Mouse (Mus musculus) left cerebral cortex, adult 18-20 months (tissue): ENCODE measurements around the gene Tmem50a. TPM values are rescaled to one million over a fixed set of nuclear protein-coding genes. Genes with fewer than 3 reads are reported as not detected.
A peak's percentile ranks its signal among the peaks of the same experiment; 100 is the strongest.
"Not testable (repeated sequence)": the region's sequence is repeated elsewhere in the genome, so short reads cannot be mapped to it uniquely, and the experiment has no call there.

Experiments used
- DNase-seq, 2 experiments: peaks; one replicate each; pipeline ENCODE4 v3.0.0; 2021 to 2022; ENCODE audit warnings: low spot score in 2 of 2, mixed read lengths in 1 of 2
- total RNA-seq, 2 experiments: library from RNA; stranded (reverse); gene quantifications; 2 replicates each; pipeline ENCODE4 v1.2.3; 2021

Tmem50a gene
- total RNA-seq, 2 experiments from 2014 or later, result 119 to 127 TPM

- peak; percentile 96 to 97 for DNase-seq
Observed at GRCm38 (mm10) chr4:134923258-134924018, 8.6 kb upstream of the Tmem50a start, which contains the start of gene Rsrp1. TSS of gene Rsrp1 (plus strand) at chr4:134923592.

- peak; percentile 44 to 46 for DNase-seq
Observed at GRCm38 (mm10) chr4:134922925-134923244, 8.1 kb upstream of the Tmem50a start.

- no peak for DNase-seq
Observed at GRCm38 (mm10) chr4:134922111-134922924, 7.5 kb upstream of the Tmem50a start.

GRCm38 (mm10) chr4:134921703-134922102 is 6.9 kb upstream of the Tmem50a start:
- DNase-seq, result no peak

- no peak for DNase-seq
Observed at GRCm38 (mm10) chr4:134920631-134921030, 5.8 kb upstream of the Tmem50a start.

- DNase-seq, result no peak
Observed at GRCm38 (mm10) chr4:134919733-134920540, 5.1 kb upstream of the Tmem50a start.

GRCm38 (mm10) chr4:134918381-134918780 is 3.6 kb upstream of the Tmem50a start:
- no peak for DNase-seq

- DNase-seq, result no peak
Observed at GRCm38 (mm10) chr4:134917194-134917593, 2.4 kb upstream of the Tmem50a start.

GRCm38 (mm10) chr4:134915223-134916050 is 613 bp upstream of the Tmem50a start:
- no peak for DNase-seq

GRCm38 (mm10) chr4:134914122-134914863 is 531 bp downstream of the Tmem50a start:
- DNase-seq, result peak; percentile 25 to 58

- DNase-seq, result peak; percentile 50 to 75
Observed at GRCm38 (mm10) chr4:134913413-134913812, 1.4 kb downstream of the Tmem50a start.

- DNase-seq, result not testable (repeated sequence)
Observed at GRCm38 (mm10) chr4:134911406-134911805, 3.4 kb downstream of the Tmem50a start.

- no peak for DNase-seq
Observed at GRCm38 (mm10) chr4:134903046-134903445, 11.8 kb downstream of the Tmem50a start.

GRCm38 (mm10) chr4:134901126-134901525 is 13.7 kb downstream of the Tmem50a start:
- DNase-seq, result no peak

- no peak for DNase-seq
Observed at GRCm38 (mm10) chr4:134897256-134897655, 17.6 kb downstream of the Tmem50a start.

GRCm38 (mm10) chr4:134892096-134892495 is 22.7 kb downstream of the Tmem50a start:
- peak; percentile 56 to 64 for DNase-seq

- DNase-seq, result peak in 1 of 2 experiments; percentile 20
Observed at GRCm38 (mm10) chr4:134884364-134884763, 30.5 kb downstream of the Tmem50a start.

GRCm38 (mm10) chr4:134883808-134884207 is 31.0 kb downstream of the Tmem50a start:
- peak in 1 of 2 experiments; percentile 5 for DNase-seq

GRCm38 (mm10) chr4:134883266-134883665 is 31.6 kb downstream of the Tmem50a start:
- DNase-seq, result peak in 1 of 2 experiments; percentile 20

- DNase-seq, result no peak
Observed at GRCm38 (mm10) chr4:134880041-134880440, 34.8 kb downstream of the Tmem50a start.
